Mouse (Mus musculus) kidney, adult 18-20 months (tissue): ENCODE data around the gene Armh3.

Experiments used
- DNase-seq: peaks from one replicate; pipeline ENCODE4 v3.0.0; 2021

Gene Armh3

GRCm38 (mm10) chr19:45997785-45998693, at the start of gene Armh3:
Gene Armh3 (minus strand): TSS chr19:45998488.
- peak; percentile 96 for DNase-seq

GRCm38 (mm10) chr19:46047426-46047825, 49.1 kb upstream of the Armh3 start:
- DNase-seq = no peak

GRCm38 (mm10) chr19:46046621-46047025, 48.3 kb upstream of the Armh3 start:
- DNase-seq = no peak

- DNase-seq = no peak
Observed at GRCm38 (mm10) chr19:46045696-46046311, 47.5 kb upstream of the Armh3 start.

GRCm38 (mm10) chr19:46044993-46045695, 46.9 kb upstream of the Armh3 start, which contains the start of gene Ldb1:
Gene Ldb1 (minus strand): TSS chr19:46045214.
- DNase-seq = peak; percentile 90

- DNase-seq = peak; percentile 48
Observed at GRCm38 (mm10) chr19:46044271-46044992, 46.1 kb upstream of the Armh3 start, which contains the start of gene Pprc1. Gene Pprc1 (plus strand): TSS chr19:46044886.

- no peak for DNase-seq
Observed at GRCm38 (mm10) chr19:46043380-46043779, 45.1 kb upstream of the Armh3 start.

GRCm38 (mm10) chr19:46042476-46043011, 44.3 kb upstream of the Armh3 start:
- no peak for DNase-seq

- peak; percentile 90 for DNase-seq
Observed at GRCm38 (mm10) chr19:46041933-46042475, 43.7 kb upstream of the Armh3 start.

GRCm38 (mm10) chr19:46041299-46041932, 43.1 kb upstream of the Armh3 start:
- DNase-seq = no peak

- no peak for DNase-seq
Observed at GRCm38 (mm10) chr19:46040149-46040902, 42.0 kb upstream of the Armh3 start.

GRCm38 (mm10) chr19:46039478-46039877, 41.2 kb upstream of the Armh3 start:
- DNase-seq = peak; percentile 90

GRCm38 (mm10) chr19:46038851-46039260, 40.6 kb upstream of the Armh3 start:
- no peak for DNase-seq

GRCm38 (mm10) chr19:46037925-46038850, 39.9 kb upstream of the Armh3 start:
- DNase-seq = no peak

- DNase-seq = no peak
Observed at GRCm38 (mm10) chr19:46037243-46037924, 39.1 kb upstream of the Armh3 start.

GRCm38 (mm10) chr19:46036477-46037242, 38.4 kb upstream of the Armh3 start:
- DNase-seq = no peak

- DNase-seq = no peak
Observed at GRCm38 (mm10) chr19:46035971-46036370, 37.7 kb upstream of the Armh3 start.

- DNase-seq = no peak
Observed at GRCm38 (mm10) chr19:46033911-46034310, 35.6 kb upstream of the Armh3 start.
